Mouse (Mus musculus) cortical plate, adult 2 months (tissue): ENCODE data around the gene Tnik. TPM values are rescaled to one million over a fixed set of nuclear protein-coding genes. Genes with fewer than 3 reads are reported as not detected.
A peak's percentile ranks its signal among the peaks of the same experiment; 100 is the strongest.

Experiments
- H3K27ac ChIP-seq: fragments of 200-500 bp; 2 replicates; pipeline ENCODE4 v1.5.1; 2012; ENCODE audit warnings: low read length, control low read depth, inconsistent platforms; ENCODE audit not compliant: insufficient read depth
- H3K4me1 ChIP-seq: fragments of 200-500 bp; 2 replicates; pipeline ENCODE4 v1.6.1; 2011; ENCODE audit warnings: low read length; ENCODE audit not compliant: control insufficient read depth, insufficient read depth
- H3K4me3 ChIP-seq: fragments of 200-500 bp; 2 replicates; pipeline ENCODE4 v1.5.1; 2011; ENCODE audit warnings: mild to moderate bottlenecking, low read length, control low read depth; ENCODE audit not compliant: insufficient read depth
- CTCF ChIP-seq: fragments of 200-500 bp; IDR thresholded peaks from 2 replicates; pipeline ENCODE4 v1.5.1; 2011; ENCODE audit warnings: mild to moderate bottlenecking, control low read depth, low read length; ENCODE audit not compliant: insufficient read depth; ENCODE audit errors: extremely low read depth
- POLR2A ChIP-seq: fragments of 200-500 bp; IDR thresholded peaks from 2 replicates; pipeline ENCODE4 v1.6.1; 2011; ENCODE audit warnings: mild to moderate bottlenecking, low read length, control low read depth; ENCODE audit not compliant: insufficient read depth; ENCODE audit errors: extremely low read depth
- polyA plus RNA-seq: library from polyadenylated mRNA; depleted of rRNA; stranded (reverse); fragments of >200 nt; gene quantifications from 2 replicates; pipeline ENCODE4 v1.2.3, GENCODE M21; 2012

The Tnik gene
- polyA plus RNA-seq, 1 experiment: 95.8 TPM

DNA sequence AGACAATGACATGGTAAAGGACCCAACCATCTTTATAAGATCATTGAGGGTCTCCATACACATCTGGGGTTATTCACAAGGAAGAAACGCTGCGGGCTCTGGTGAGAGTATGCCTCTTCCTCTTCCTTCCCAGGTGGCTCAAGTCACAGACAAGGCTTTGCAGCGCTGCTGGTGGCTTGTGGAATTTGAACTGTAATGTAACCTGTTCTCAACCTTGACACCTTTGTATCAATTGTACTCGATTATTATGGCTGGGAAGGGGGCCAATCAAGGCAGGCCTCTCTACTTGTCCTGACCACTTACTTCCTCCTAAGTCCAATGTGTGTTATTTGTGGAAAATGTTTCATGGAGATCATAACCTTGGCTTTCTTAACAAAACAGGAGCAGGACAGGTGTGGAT lies 30.1 kb upstream of the Tnik start:
- Histone ChIP-seq H3K4me1 (no peaks in the 10 kb centered on the region), H3K4me3 (no peak overlapping the region), H3K27ac (no peak overlapping the region)
- TF ChIP-seq POLR2A (no peak), CTCF (no peak)

GRCm38 (mm10) chr3:28234179-28234578 lies 28.8 kb upstream of the Tnik start:
- no peaks in the 10 kb centered on the region for H3K4me1 ChIP-seq
- TF ChIP-seq CTCF: no peak
- TF ChIP-seq POLR2A: no peak
- H3K4me3 ChIP-seq: no peak overlapping the region
- H3K27ac ChIP-seq: no peak overlapping the region

GRCm38 (mm10) chr3:28236689-28237088 lies 26.3 kb upstream of the Tnik start:
- no peaks in the 10 kb centered on the region for H3K4me1 ChIP-seq
- no peak for TF ChIP-seq CTCF
- no peak for TF ChIP-seq POLR2A
- H3K4me3 ChIP-seq: no peak overlapping the region
- H3K27ac ChIP-seq: no peak overlapping the region

GRCm38 (mm10) chr3:28238136-28238535 lies 24.9 kb upstream of the Tnik start:
- no peak overlapping the region for H3K27ac ChIP-seq
- H3K4me1 ChIP-seq: no peaks in the 10 kb centered on the region
- TF ChIP-seq CTCF: no peak
- no peak for TF ChIP-seq POLR2A
- H3K4me3 ChIP-seq: no peak overlapping the region

GRCm38 (mm10) chr3:28242561-28242960 lies 20.5 kb upstream of the Tnik start:
- H3K27ac ChIP-seq: no peak overlapping the region
- TF ChIP-seq CTCF (no peak), POLR2A (no peak)
- no peaks in the 10 kb centered on the region for H3K4me1 ChIP-seq
- no peak overlapping the region for H3K4me3 ChIP-seq

GRCm38 (mm10) chr3:28244244-28244890 lies 18.6 kb upstream of the Tnik start:
- H3K4me3 ChIP-seq: no peak overlapping the region
- no peak overlapping the region for H3K27ac ChIP-seq
- TF ChIP-seq CTCF: no peak
- no peak for TF ChIP-seq POLR2A
- H3K4me1 ChIP-seq: no peaks in the 10 kb centered on the region

DNA sequence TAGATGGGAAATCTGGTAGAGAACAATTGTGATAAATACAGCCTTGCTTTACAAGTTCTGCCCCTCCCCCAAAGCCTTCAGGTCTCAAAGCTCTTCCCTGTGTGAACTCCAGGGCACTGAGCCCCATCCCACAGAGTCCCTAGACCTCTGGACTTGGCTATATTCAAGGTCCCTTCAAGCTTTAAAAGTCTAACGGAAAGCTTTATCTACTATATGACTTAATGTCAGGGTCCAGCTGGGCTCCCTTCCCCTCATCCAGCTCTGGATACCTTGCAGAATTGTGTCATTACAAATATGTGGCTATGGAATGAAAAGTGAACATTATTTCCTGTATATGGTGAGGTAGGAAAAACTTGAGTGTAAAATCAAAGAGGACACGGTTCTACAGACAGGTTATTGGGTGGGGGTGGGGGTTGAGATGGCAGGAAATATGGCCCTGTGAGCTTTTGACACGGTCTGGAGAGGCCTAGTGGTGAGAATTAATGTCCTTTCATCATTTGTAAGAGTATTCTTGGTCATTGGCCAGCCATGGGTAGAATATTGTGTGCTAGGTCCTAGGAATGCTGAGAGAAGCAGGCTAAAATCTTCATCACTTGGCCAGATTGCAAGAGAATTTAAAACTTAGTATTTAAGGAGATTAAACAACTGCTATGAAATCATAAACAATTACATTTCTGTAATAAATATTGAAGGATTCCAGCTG lies 14.6 kb upstream of the Tnik start:
- TF ChIP-seq CTCF: no peak
- TF ChIP-seq POLR2A: no peak

GRCm38 (mm10) chr3:28255711-28256110 lies 7.3 kb upstream of the Tnik start:
- Histone ChIP-seq H3K4me3 (no peak overlapping the region), H3K27ac (no peak overlapping the region), H3K4me1 (no peaks in the 10 kb centered on the region)
- TF ChIP-seq CTCF (no peak), POLR2A (no peak)

More for the DNA sequence above, 14.6 kb upstream of the Tnik start:
- H3K4me1 ChIP-seq: no peaks in the 10 kb centered on the region
- no peak overlapping the region for H3K27ac ChIP-seq
- no peak overlapping the region for H3K4me3 ChIP-seq

GRCm38 (mm10) chr3:28262371-28263001 lies 528 bp upstream of the Tnik start:
- TF ChIP-seq POLR2A (peak; percentile 44; the same call in 1 of the 2 replicates), CTCF (no peak)
- H3K4me3 ChIP-seq: peak overlapping the region; percentile 96

More at GRCm38 (mm10) chr3:28262371-28263001, 528 bp upstream of the Tnik start:
- peak overlapping the region; percentile 9; the same call in 1 of the 2 replicates for H3K27ac ChIP-seq
- peaks cover 6% of the 10 kb centered on the region for H3K4me1 ChIP-seq
